Mouse (Mus musculus): ENCODE results near the gene Iqca. TPM values are rescaled to one million over a fixed set of nuclear protein-coding genes. Genes with fewer than 3 reads are reported as not detected.

The Iqca gene
- not detected in 2 replicates for polyA plus RNA-seq (2012; ENCODE audit: low replicate concordance)

GRCm38 (mm10) chr1:90153099-90153744 is at the start of gene Iqca:
Iqca (minus strand) TSS chr1:90153401.

GRCm38 (mm10) chr1:90014446-90014845 is 138.8 kb downstream of the Iqca start, which contains the start of gene Asb18:
Asb18 (minus strand) TSS chr1:90014666.

Other genes with a start within 250 kb of the Iqca start
- gene Gbx2, start 222.2 kb downstream of the Iqca start, polyA plus RNA-seq (2012; ENCODE audit: low replicate concordance), result 0.07 TPM in 2 replicates
- not detected in 2 replicates for gene Asb18, start 138.7 kb downstream of the Iqca start, polyA plus RNA-seq (2012; ENCODE audit: low replicate concordance)
- gene Ackr3, start 50.6 kb upstream of the Iqca start, polyA plus RNA-seq (2012; ENCODE audit: low replicate concordance), result 0.74 and 1.4 TPM in 2 replicates

All from hematopoietic multipotent progenitor cell, adult 10-12 weeks (in vitro differentiated cells).